Mouse (Mus musculus): Measurements from ENCODE around the gene 1700017D01Rik. TPM values are rescaled to one million over a fixed set of nuclear protein-coding genes. Genes with fewer than 3 reads are reported as not detected.
"Not testable (repeated sequence)": the region's sequence is repeated elsewhere in the genome, so short reads cannot be mapped to it uniquely, and the experiment has no call there.

1700017D01Rik gene
- polyA plus RNA-seq (2015; fragmentation: Nextera tagmentation; extraction: Ambion mirVana), result not detected in 2 replicates

DNA sequence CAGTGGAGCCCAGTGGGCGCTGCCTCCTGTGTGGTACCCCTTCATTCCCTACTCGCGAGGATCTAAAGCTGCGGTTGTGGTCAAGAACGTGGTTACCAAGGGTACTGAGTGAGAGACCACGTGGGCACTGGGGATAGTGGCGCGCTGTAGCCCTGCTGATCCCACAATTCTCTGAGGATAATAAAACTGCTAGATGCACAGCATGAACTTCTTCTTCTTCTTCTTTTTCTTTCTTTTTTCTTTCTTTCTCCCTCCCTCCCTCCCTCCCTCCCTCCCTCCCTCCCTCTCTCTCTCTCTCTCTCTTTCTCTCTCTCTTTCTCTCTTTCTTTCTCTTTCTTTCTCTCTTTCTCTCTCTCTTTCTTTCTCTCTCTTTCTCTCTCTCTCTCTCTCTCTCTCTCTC lies at the start of gene 1700017D01Rik:
Gene 1700017D01Rik (minus strand): TSS at position 101 of the 400 bp plus-strand sequence.
- H3K27ac ChIP-seq; H3K9me3 ChIP-seq; ATAC-seq; H3K4me2 ChIP-seq (replicated peaks); H3K4me1 ChIP-seq (replicated peaks); H3K27me3 ChIP-seq (replicated peaks); H3K9ac ChIP-seq; H3K36me3 ChIP-seq; H3K4me3 ChIP-seq (replicated peaks): not testable (repeated sequence)
- 83% methylated on average over 8 of the region's 8 CpGs for WGBS

DNA sequence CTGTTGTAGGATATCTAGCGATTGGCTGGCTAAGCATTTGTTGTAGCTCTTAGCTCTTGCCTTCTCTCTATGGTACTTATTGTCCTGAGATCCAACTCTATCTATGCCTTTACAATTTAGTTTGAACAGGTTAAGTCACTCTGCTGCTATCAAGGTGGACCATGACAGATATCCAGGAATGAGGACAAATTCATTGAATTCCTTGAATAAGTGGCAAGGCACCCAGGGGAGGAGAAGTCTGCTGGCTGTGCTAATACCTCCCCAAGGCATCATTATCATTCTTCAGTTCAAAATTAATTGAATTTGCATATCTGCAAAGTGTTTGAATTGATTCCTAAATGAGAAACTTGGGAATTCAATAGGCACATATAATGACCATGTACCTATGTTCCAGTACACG lies 46.8 kb upstream of the 1700017D01Rik start:
- H3K9me3 ChIP-seq, result no peaks in the 10 kb centered on the region
- H3K27me3 ChIP-seq (replicated peaks), result no peaks in the 10 kb centered on the region
- H3K27ac ChIP-seq, result no peak overlapping the region
- no peaks in the 10 kb centered on the region for H3K4me1 ChIP-seq (replicated peaks)
- H3K4me2 ChIP-seq (replicated peaks), result no peak overlapping the region
- no peaks in the 10 kb centered on the region for H3K36me3 ChIP-seq
- 75% methylated on average over 2 of the region's 2 CpGs for WGBS
- no peak for ATAC-seq
- no peak overlapping the region for H3K4me3 ChIP-seq (replicated peaks)
- no peak overlapping the region for H3K9ac ChIP-seq

DNA sequence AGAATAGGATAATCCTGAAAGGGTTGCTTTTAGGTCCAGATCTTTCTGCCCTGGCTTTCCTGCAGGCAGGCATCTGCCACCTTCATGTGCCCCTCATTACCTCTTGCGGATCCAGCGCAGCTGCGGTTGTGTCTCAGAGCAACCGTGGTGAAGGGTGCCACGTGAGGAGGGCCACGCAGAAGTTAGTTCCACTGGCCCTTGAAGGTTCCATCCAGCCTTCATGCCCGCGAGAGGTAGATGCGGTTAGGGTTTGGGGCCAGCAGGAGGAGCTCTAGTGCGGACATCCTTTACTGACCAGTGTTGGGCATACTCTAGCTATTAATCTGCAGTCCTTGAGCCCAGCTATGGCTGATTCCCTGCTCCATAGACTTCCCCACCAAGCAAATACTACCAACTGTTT lies 34.5 kb upstream of the 1700017D01Rik start, which contains the start of gene 1700025F22Rik:
Gene 1700025F22Rik (minus strand): TSS at position 149 of the 400 bp plus-strand sequence.
- no peak within 1 kb of the TSS for H3K27ac ChIP-seq
- H3K4me1 ChIP-seq (replicated peaks), result no peaks in the 10 kb centered on the region
- H3K9ac ChIP-seq, result no peak within 1 kb of the TSS
- ATAC-seq, result no peak
- H3K4me3 ChIP-seq (replicated peaks), result no peak within 1 kb of the TSS
- H3K9me3 ChIP-seq, result no peaks in the 10 kb centered on the region
- no peaks in the 10 kb centered on the region for H3K36me3 ChIP-seq
- H3K4me2 ChIP-seq (replicated peaks), result no peak within 1 kb of the TSS
- no peaks in the 10 kb centered on the region for H3K27me3 ChIP-seq (replicated peaks)
- WGBS, result 43% methylated on average over 10 of the region's 10 CpGs

DNA sequence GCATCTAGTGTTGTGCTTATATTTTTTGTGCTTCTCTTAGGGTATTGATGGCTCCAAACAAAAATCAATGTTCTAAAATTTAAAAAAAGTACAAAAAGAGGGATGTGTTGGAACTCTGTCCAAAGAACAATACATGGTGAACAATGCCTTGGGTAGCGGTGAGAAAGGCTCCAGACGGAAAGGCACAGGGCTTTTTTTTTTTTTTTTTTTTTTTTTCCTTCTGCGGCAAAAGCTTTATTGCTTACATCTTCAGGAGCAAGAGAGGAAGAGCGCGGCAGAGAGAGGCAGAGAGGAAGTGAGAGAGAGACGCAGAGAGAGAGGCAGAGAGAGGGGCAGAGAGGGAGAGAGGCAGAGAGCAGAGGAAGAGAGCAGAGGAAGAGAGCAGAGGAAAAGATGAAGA lies 27.2 kb upstream of the 1700017D01Rik start:
- not testable (repeated sequence) for H3K4me2 ChIP-seq (replicated peaks); H3K36me3 ChIP-seq; H3K27ac ChIP-seq; H3K9ac ChIP-seq; ATAC-seq; H3K4me1 ChIP-seq (replicated peaks); H3K27me3 ChIP-seq (replicated peaks); H3K4me3 ChIP-seq (replicated peaks); H3K9me3 ChIP-seq
- 80% methylated on average over 5 of the region's 6 CpGs for WGBS

DNA sequence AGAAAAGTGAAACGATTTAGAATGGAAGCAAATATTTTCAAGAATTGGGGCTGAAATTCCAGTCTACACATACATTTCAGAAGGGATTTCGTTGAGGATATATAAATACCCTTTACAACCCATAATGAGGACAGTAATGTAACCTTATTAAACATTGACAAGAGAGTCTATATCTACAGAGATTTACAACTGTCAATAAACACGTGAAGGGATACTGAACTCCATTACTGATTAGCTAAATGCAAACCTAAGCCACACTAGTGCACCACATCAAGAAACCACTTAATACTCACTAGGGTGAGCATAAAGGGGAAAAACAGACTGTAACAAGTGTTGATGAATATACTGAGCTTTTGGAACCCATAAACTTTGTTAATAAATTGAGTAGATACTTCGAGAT lies 4.7 kb upstream of the 1700017D01Rik start:
- 59% methylated on average over 4 of the region's 4 CpGs for WGBS
- H3K4me1 ChIP-seq (replicated peaks), result no peaks in the 10 kb centered on the region
- H3K9me3 ChIP-seq, result no peaks in the 10 kb centered on the region; the same call in 1 of the 2 replicates
- no peak overlapping the region for H3K4me2 ChIP-seq (replicated peaks)
- no peak overlapping the region for H3K9ac ChIP-seq
- ATAC-seq, result peak; percentile 90
- H3K27me3 ChIP-seq (replicated peaks), result no peaks in the 10 kb centered on the region
- no peaks in the 10 kb centered on the region for H3K36me3 ChIP-seq
- H3K4me3 ChIP-seq (replicated peaks), result no peak overlapping the region
- no peak overlapping the region for H3K27ac ChIP-seq

DNA sequence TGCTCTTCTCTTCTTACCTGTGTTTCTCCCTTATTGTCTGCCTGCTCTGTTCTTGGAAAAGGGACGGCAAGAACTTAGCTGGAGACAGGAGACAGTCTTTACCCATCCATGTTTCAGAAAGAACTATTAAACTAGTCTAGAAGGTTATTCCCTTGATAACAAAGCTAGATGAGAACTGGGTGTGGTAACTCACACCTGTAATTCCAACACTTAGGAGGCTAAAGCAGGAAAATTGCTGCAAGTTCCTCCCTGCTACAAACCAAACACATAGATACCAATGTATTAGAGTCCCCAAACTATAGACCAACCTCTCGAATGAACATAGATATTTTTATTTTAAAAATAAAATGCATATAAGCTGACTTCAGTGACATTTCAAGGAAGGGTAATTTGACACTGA lies 4.2 kb upstream of the 1700017D01Rik start:
- no peak overlapping the region for H3K27ac ChIP-seq
- no peak overlapping the region for H3K4me3 ChIP-seq (replicated peaks)
- H3K36me3 ChIP-seq, result no peaks in the 10 kb centered on the region
- H3K27me3 ChIP-seq (replicated peaks), result no peaks in the 10 kb centered on the region
- no peak overlapping the region for H3K9ac ChIP-seq
- peak; percentile 56 for ATAC-seq
- WGBS, result 70% methylated on average over 2 of the region's 2 CpGs
- no peak overlapping the region for H3K4me2 ChIP-seq (replicated peaks)
- no peaks in the 10 kb centered on the region for H3K4me1 ChIP-seq (replicated peaks)
- H3K9me3 ChIP-seq, result no peaks in the 10 kb centered on the region; the same call in 1 of the 2 replicates

DNA sequence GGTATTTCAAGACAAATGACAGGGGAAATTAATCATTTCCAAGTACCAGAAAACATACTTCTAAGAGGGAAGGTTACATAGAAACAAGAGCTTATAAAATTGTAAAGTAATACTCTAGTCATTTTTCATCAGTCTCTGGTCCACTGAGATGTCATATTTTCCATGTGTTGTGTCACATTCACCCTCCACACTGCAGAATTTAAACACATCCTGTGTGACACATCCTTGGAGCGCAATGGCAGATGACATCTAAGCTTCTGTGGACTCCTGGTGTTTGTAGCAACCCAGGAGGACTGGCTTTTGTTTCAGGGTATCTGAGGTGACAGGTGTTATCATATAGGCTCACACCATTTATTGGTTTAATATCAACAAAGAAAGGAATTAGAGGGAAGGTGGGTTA lies 974 bp downstream of the 1700017D01Rik start:
- Histone ChIP-seq H3K4me3 (replicated peaks) (no peak overlapping the region), H3K27ac (no peak overlapping the region), H3K27me3 (replicated peaks) (no peaks in the 10 kb centered on the region), H3K36me3 (no peaks in the 10 kb centered on the region), H3K9me3 (no peaks in the 10 kb centered on the region; the same call in 1 of the 2 replicates), H3K9ac (no peak overlapping the region), H3K4me1 (replicated peaks) (no peaks in the 10 kb centered on the region), H3K4me2 (replicated peaks) (no peak overlapping the region)
- WGBS, result 80% methylated on average over 1 of the region's 1 CpGs
- no peak for ATAC-seq

DNA sequence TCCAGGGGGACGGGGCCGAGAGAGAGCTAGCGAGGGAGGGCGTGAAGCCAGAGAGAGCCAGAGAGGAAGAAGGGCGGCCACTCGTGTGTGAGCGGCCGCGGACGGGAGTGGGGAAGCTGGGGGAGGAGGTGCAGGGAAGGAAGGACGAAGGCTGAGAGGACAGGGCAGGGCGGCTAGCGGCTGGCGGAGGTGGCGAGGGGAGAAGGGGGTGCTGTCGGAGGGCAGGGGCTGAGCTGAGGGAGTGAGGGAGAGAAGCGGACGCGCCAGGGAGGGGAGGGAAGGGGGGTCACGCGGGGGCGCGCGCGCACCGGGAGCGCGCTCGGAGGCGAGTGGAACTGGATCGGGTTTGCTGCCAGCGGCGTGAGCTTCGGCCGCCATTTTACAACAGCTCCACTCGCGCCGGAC lies 9.7 kb downstream of the 1700017D01Rik start:
- H3K4me1 ChIP-seq (replicated peaks); H3K9me3 ChIP-seq; H3K27me3 ChIP-seq (replicated peaks); H3K36me3 ChIP-seq; H3K27ac ChIP-seq: not testable (repeated sequence)
- H3K4me3 ChIP-seq (replicated peaks), result peak overlapping the region; percentile 36
- peak; percentile 99 for ATAC-seq
- H3K4me2 ChIP-seq (replicated peaks), result peak overlapping the region; percentile 48
- H3K9ac ChIP-seq, result peak overlapping the region; percentile 32
- WGBS, result 1% methylated on average over 13 of the region's 38 CpGs

DNA sequence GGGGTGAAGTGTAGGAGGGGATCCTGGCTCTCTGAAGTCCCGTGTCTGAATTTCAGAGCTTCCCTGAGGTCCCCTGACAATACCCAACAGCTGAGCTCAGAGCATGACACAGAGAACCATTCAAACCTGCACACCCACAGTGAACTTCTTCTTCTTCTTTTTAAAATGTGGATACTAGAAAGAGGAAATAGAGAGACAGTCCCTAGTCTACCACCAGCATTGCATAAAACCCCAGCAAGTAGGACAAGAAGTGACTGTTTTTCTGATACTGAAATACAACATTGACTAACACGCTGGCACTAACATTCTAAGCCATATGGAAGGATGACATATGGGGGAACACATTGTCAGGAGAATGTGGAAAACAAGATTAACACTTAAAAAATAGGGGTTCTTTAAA lies 11.3 kb downstream of the 1700017D01Rik start:
- 80% methylated on average over 2 of the region's 2 CpGs for WGBS
- no peaks in the 10 kb centered on the region for H3K4me1 ChIP-seq (replicated peaks)
- no peak overlapping the region for H3K27ac ChIP-seq
- no peak for ATAC-seq
- no peaks in the 10 kb centered on the region for H3K36me3 ChIP-seq
- no peaks in the 10 kb centered on the region for H3K9me3 ChIP-seq
- H3K4me2 ChIP-seq (replicated peaks), result no peak overlapping the region
- no peak overlapping the region for H3K4me3 ChIP-seq (replicated peaks)
- H3K9ac ChIP-seq, result no peak overlapping the region
- no peaks in the 10 kb centered on the region for H3K27me3 ChIP-seq (replicated peaks)

DNA sequence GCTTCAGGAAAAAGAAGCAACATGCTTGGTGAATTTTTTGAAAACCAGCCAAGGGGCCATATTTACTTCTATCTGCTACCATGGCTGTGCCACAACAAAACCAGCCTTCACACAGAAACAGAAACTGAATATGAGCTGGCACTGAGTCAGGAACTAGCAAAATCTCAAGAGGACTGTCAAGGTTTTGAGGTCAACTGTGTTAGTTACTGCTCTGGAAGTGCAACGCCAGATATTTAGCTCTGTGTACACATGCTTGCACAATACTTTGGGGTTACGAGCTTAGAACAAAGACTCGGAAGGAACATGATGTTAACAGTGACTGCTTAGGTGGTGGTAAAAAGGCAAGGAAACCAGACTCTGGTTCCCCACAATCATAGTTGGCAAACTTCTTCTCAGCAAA lies 22.9 kb downstream of the 1700017D01Rik start:
- Histone ChIP-seq H3K27me3 (replicated peaks) (no peaks in the 10 kb centered on the region), H3K4me1 (replicated peaks) (no peaks in the 10 kb centered on the region), H3K9me3 (no peaks in the 10 kb centered on the region), H3K4me3 (replicated peaks) (no peak overlapping the region), H3K36me3 (no peaks in the 10 kb centered on the region), H3K27ac (no peak overlapping the region), H3K9ac (no peak overlapping the region), H3K4me2 (replicated peaks) (no peak overlapping the region)
- ATAC-seq, result no peak
- WGBS, result 70% methylated on average over 3 of the region's 3 CpGs

DNA sequence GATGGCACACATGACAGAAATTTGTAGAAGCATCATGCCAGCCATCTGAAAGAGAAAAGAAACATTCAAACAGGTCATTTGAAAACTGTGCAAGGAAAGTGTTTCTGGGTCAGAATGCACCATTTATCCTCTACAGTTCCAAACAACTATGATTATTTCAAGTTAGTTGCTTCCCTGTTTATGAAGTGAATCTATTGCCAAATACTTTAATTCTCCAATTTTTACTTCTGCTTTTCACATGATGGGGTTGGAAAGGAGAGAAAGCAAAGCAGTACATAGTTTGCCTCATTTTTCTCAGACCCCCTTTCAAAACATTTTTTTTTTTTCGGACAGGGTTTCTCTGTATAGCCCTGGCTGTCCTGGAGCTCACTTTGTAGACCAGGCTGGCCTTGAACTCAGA lies 28.8 kb downstream of the 1700017D01Rik start:
- no peak for ATAC-seq

DNA sequence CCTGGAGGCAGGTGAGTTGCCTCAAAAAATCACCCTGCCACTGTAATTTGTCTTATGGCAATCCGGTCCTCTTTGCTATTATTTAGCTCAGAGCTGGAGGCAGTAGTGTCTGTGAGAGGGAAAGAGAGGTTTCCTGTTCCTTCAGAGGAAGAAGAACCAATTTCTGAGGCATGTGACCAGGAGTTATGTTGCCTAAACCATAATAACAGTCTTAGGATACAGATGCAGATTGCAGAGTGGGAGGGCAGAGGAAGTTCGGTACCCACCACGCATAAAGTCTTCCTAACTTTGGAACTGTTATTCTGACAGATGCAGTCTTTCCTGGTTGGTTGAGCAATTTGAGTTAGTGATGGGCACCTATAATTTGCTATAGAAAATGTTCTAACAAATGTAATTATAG lies 32.3 kb downstream of the 1700017D01Rik start:
- 75% methylated on average over 3 of the region's 3 CpGs for WGBS
- Histone ChIP-seq H3K4me3 (replicated peaks) (no peak overlapping the region), H3K9me3 (no peaks in the 10 kb centered on the region), H3K27ac (no peak overlapping the region), H3K27me3 (replicated peaks) (no peaks in the 10 kb centered on the region), H3K9ac (no peak overlapping the region), H3K4me2 (replicated peaks) (no peak overlapping the region), H3K36me3 (no peaks in the 10 kb centered on the region), H3K4me1 (replicated peaks) (no peaks in the 10 kb centered on the region)
- ATAC-seq, result no peak

More for the DNA sequence above, 28.8 kb downstream of the 1700017D01Rik start:
- no peaks in the 10 kb centered on the region for H3K4me1 ChIP-seq (replicated peaks)
- no peak overlapping the region for H3K9ac ChIP-seq
- H3K27ac ChIP-seq, result no peak overlapping the region
- H3K27me3 ChIP-seq (replicated peaks), result no peaks in the 10 kb centered on the region
- no peaks in the 10 kb centered on the region for H3K36me3 ChIP-seq
- no peak overlapping the region for H3K4me3 ChIP-seq (replicated peaks)
- 66% methylated on average over 1 of the region's 1 CpGs for WGBS
- H3K4me2 ChIP-seq (replicated peaks), result no peak overlapping the region
- H3K9me3 ChIP-seq, result no peaks in the 10 kb centered on the region

DNA sequence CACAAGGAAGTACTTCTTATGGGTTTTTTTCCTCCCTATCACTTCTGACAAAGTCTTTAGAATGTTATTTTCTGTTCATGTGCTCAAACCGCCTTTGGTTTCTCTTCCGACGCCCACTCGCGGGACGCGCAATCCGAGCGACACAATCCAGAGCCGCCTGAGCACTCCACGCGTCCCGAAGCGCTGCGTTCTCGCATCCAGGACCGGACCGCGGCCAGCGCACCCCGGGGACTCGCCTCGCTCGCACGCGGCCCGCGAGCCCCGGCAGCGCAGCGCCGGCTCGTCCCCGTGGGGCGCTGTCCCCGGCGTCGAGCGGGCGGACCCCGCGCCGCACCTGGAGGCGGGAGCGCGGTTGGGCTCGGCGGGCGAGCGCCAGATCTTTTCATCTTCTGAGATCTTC lies 38.5 kb downstream of the 1700017D01Rik start:
- not testable (repeated sequence) for H3K27me3 ChIP-seq (replicated peaks)
- ATAC-seq, result peak; percentile 62

More for the DNA sequence above, 38.5 kb downstream of the 1700017D01Rik start:
- not testable (repeated sequence) for H3K4me1 ChIP-seq (replicated peaks); H3K36me3 ChIP-seq; H3K9ac ChIP-seq; H3K27ac ChIP-seq; H3K9me3 ChIP-seq
- 4% methylated on average over 50 of the region's 50 CpGs for WGBS
- H3K4me3 ChIP-seq (replicated peaks), result peak overlapping the region; percentile 33
- H3K4me2 ChIP-seq (replicated peaks), result peak overlapping the region; percentile 63
